Mouse (Mus musculus): Measurements from ENCODE around the gene Slc26a10. TPM values are rescaled to one million over a fixed set of nuclear protein-coding genes. Genes with fewer than 3 reads are reported as not detected.
"Not testable (repeated sequence)": the region's sequence is repeated elsewhere in the genome, so short reads cannot be mapped to it uniquely, and the experiment has no call there.

Slc26a10 gene
- polyA plus RNA-seq, 1 experiment from 2014 or later: 0.94 TPM

- no peak overlapping the region for H3K4me2 ChIP-seq
- no peaks in the 10 kb centered on the region for H3K4me1 ChIP-seq
- no peak for ATAC-seq (replicated peaks)
- no peak overlapping the region for H3K9ac ChIP-seq
- H3K27me3 ChIP-seq (replicated peaks): no peaks in the 10 kb centered on the region
- H3K9me3 ChIP-seq: no peaks in the 10 kb centered on the region
- WGBS: 62% methylated on average over 8 of the region's 8 CpGs
- H3K36me3 ChIP-seq (replicated peaks): no peaks in the 10 kb centered on the region
- no peak overlapping the region for H3K4me3 ChIP-seq
- H3K27ac ChIP-seq: no peak overlapping the region
Measured at GRCm38 (mm10) chr10:127135118-127135836, 45.2 kb downstream of the Slc26a10 start.

GRCm38 (mm10) chr10:127134394-127135035, 45.9 kb downstream of the Slc26a10 start:
- H3K9ac ChIP-seq; H3K27me3 ChIP-seq (replicated peaks); H3K9me3 ChIP-seq; H3K27ac ChIP-seq; H3K36me3 ChIP-seq (replicated peaks); H3K4me2 ChIP-seq; H3K4me3 ChIP-seq; ATAC-seq (replicated peaks); H3K4me1 ChIP-seq: not testable (repeated sequence)
- WGBS: 85% methylated on average over 3 of the region's 3 CpGs

- Histone ChIP-seq H3K27me3 (replicated peaks) (no peaks in the 10 kb centered on the region), H3K4me2 (no peak overlapping the region), H3K27ac (no peak overlapping the region), H3K9ac (no peak overlapping the region), H3K4me3 (no peak overlapping the region), H3K36me3 (replicated peaks) (no peaks in the 10 kb centered on the region), H3K4me1 (no peaks in the 10 kb centered on the region), H3K9me3 (no peaks in the 10 kb centered on the region)
- 81% methylated on average over 5 of the region's 5 CpGs for WGBS
- no peak for ATAC-seq (replicated peaks)
Measured at GRCm38 (mm10) chr10:127132469-127132868, 48.0 kb downstream of the Slc26a10 start.

GRCm38 (mm10) chr10:127129431-127129830, 51.0 kb downstream of the Slc26a10 start:
- Histone ChIP-seq H3K4me1 (no peaks in the 10 kb centered on the region), H3K27ac (no peak overlapping the region), H3K4me2 (no peak overlapping the region), H3K9ac (no peak overlapping the region), H3K4me3 (no peak overlapping the region), H3K27me3 (replicated peaks) (no peaks in the 10 kb centered on the region), H3K9me3 (no peaks in the 10 kb centered on the region), H3K36me3 (replicated peaks) (no peaks in the 10 kb centered on the region)
- 68% methylated on average over 4 of the region's 4 CpGs for WGBS
- ATAC-seq (replicated peaks): no peak

- H3K4me2 ChIP-seq: no peak overlapping the region
- H3K9ac ChIP-seq: no peak overlapping the region
- H3K27me3 ChIP-seq (replicated peaks): no peaks in the 10 kb centered on the region
- no peak overlapping the region for H3K27ac ChIP-seq
- ATAC-seq (replicated peaks): no peak
- H3K9me3 ChIP-seq: no peaks in the 10 kb centered on the region
- H3K4me3 ChIP-seq: no peak overlapping the region
- no peaks in the 10 kb centered on the region for H3K36me3 ChIP-seq (replicated peaks)
- 90% methylated on average over 7 of the region's 7 CpGs for WGBS
- peaks cover 9% of the 10 kb centered on the region for H3K4me1 ChIP-seq
Measured at GRCm38 (mm10) chr10:127127711-127128279, 52.6 kb downstream of the Slc26a10 start.

GRCm38 (mm10) chr10:127126579-127126978, 53.9 kb downstream of the Slc26a10 start:
- H3K9me3 ChIP-seq: no peaks in the 10 kb centered on the region
- H3K4me1 ChIP-seq: peaks cover 21% of the 10 kb centered on the region
- H3K36me3 ChIP-seq (replicated peaks): no peaks in the 10 kb centered on the region
- no peak overlapping the region for H3K9ac ChIP-seq
- no peak for ATAC-seq (replicated peaks)
- WGBS: 84% methylated on average over 5 of the region's 5 CpGs
- no peak overlapping the region for H3K27ac ChIP-seq
- no peaks in the 10 kb centered on the region for H3K27me3 ChIP-seq (replicated peaks)
- no peak overlapping the region for H3K4me2 ChIP-seq
- no peak overlapping the region for H3K4me3 ChIP-seq

GRCm38 (mm10) chr10:127125210-127126001, 55.0 kb downstream of the Slc26a10 start:
- Histone ChIP-seq H3K4me3 (no peak overlapping the region), H3K4me1 (peaks cover 23% of the 10 kb centered on the region), H3K27me3 (replicated peaks) (no peaks in the 10 kb centered on the region), H3K9ac (no peak overlapping the region), H3K9me3 (no peaks in the 10 kb centered on the region), H3K4me2 (no peak overlapping the region), H3K36me3 (replicated peaks) (no peaks in the 10 kb centered on the region), H3K27ac (no peak overlapping the region)
- 71% methylated on average over 9 of the region's 9 CpGs for WGBS
- no peak for ATAC-seq (replicated peaks)

- ATAC-seq (replicated peaks): no peak
- 5% methylated on average over 4 of the region's 4 CpGs for WGBS
Measured at GRCm38 (mm10) chr10:127123436-127123805, 57.0 kb downstream of the Slc26a10 start.

GRCm38 (mm10) chr10:127122784-127123435, 57.5 kb downstream of the Slc26a10 start:
- no peaks in the 10 kb centered on the region for H3K9me3 ChIP-seq
- H3K27me3 ChIP-seq (replicated peaks): no peaks in the 10 kb centered on the region
- ATAC-seq (replicated peaks): peak; percentile 31; the same call in 1 of the 2 replicates
- 0 out of 2 replicates have a peak, but pooled peaks cover 2% of the 10 kb centered on the region for H3K36me3 ChIP-seq (replicated peaks)
- H3K27ac ChIP-seq: peak overlapping the region; percentile 86
- WGBS: 5% methylated on average over 13 of the region's 13 CpGs
- peak overlapping the region; percentile 97 for H3K4me2 ChIP-seq
- peaks cover 34% of the 10 kb centered on the region for H3K4me1 ChIP-seq
- peak overlapping the region; percentile 25 for H3K4me3 ChIP-seq
- H3K9ac ChIP-seq: peak overlapping the region; percentile 41

More at GRCm38 (mm10) chr10:127123436-127123805, 57.0 kb downstream of the Slc26a10 start:
- Histone ChIP-seq H3K36me3 (replicated peaks) (0 out of 2 replicates have a peak, but pooled peaks cover 2% of the 10 kb centered on the region), H3K4me1 (peaks cover 34% of the 10 kb centered on the region), H3K9me3 (no peaks in the 10 kb centered on the region), H3K27me3 (replicated peaks) (no peaks in the 10 kb centered on the region), H3K27ac (peak overlapping the region; percentile 86), H3K4me2 (peak overlapping the region; percentile 97), H3K4me3 (peak overlapping the region; percentile 25), H3K9ac (peak overlapping the region; percentile 41)

- H3K4me3 ChIP-seq: peak overlapping the region; percentile 88
- peak overlapping the region; percentile 44 for H3K9ac ChIP-seq
- H3K27me3 ChIP-seq (replicated peaks): no peaks in the 10 kb centered on the region
- peak overlapping the region; percentile 86 for H3K27ac ChIP-seq
- H3K4me2 ChIP-seq: peak overlapping the region; percentile 97
- no peaks in the 10 kb centered on the region for H3K9me3 ChIP-seq
- 0 out of 2 replicates have a peak, but pooled peaks cover 6% of the 10 kb centered on the region for H3K36me3 ChIP-seq (replicated peaks)
- peaks cover 34% of the 10 kb centered on the region for H3K4me1 ChIP-seq
- 84% methylated on average over 3 of the region's 3 CpGs for WGBS
- no peak for ATAC-seq (replicated peaks)
Measured at GRCm38 (mm10) chr10:127122018-127122417, 58.4 kb downstream of the Slc26a10 start.

Data from midbrain, embryonic 15.5 days (tissue).